Mouse (Mus musculus) common myeloid progenitor, adult 5-6 weeks (primary cell): ENCODE results near the gene Nkd2. TPM values are rescaled to one million over a fixed set of nuclear protein-coding genes. Genes with fewer than 3 reads are reported as not detected.

Experiments used
- total RNA-seq: library from RNA; stranded (forward); fragments of 200-1000, 187-1606 nt; gene quantifications from 2 replicates; pipeline ENCODE4 v1.2.3, GENCODE M21; 2017

The Nkd2 gene
- total RNA-seq, 1 experiment from 2014 or later: not detected

Other genes with a start within 250 kb of the Nkd2 start
- gene Clptm1l, start 243.6 kb downstream of the Nkd2 start, total RNA-seq: 65.2 and 80.3 TPM in 2 replicates
- 1.4 and 2.7 TPM in 2 replicates for gene Tert, start 220.7 kb downstream of the Nkd2 start, total RNA-seq
- gene Slc6a18, start 169.6 kb downstream of the Nkd2 start, total RNA-seq: not detected in 2 replicates
- gene Slc6a19, start 142.8 kb downstream of the Nkd2 start, total RNA-seq: 0.09 and 0.19 TPM in 2 replicates
- 4.4 and 17.2 TPM in 2 replicates for gene Slc12a7, start 114.5 kb downstream of the Nkd2 start, total RNA-seq
- 41.1 and 42.8 TPM in 2 replicates for gene Trip13, start 90.2 kb upstream of the Nkd2 start, total RNA-seq
- 71.1 and 113 TPM in 2 replicates for gene Brd9, start 90.2 kb upstream of the Nkd2 start, total RNA-seq
- not detected in 2 replicates for gene Zdhhc11, start 116.2 kb upstream of the Nkd2 start, total RNA-seq
- not detected in 2 replicates for gene Tppp, start 161.8 kb upstream of the Nkd2 start, total RNA-seq
- gene Cep72, start 214.7 kb upstream of the Nkd2 start, total RNA-seq: 11.8 and 14.5 TPM in 2 replicates